Mouse (Mus musculus): ENCODE results near the gene A930033H14Rik. TPM values are rescaled to one million over a fixed set of nuclear protein-coding genes. Genes with fewer than 3 reads are reported as not detected.
A peak's percentile ranks its signal among the peaks of the same experiment; 100 is the strongest.

Gene A930033H14Rik
- total RNA-seq, 4 experiments from 2014 or later: 2.0 to 2.9 (median 2.2) TPM

- DNase-seq (ENCODE audit: low spot score in 2 of 2): no peak
Measured at GRCm38 (mm10) chr10:69237781-69238180, 24.9 kb upstream of the A930033H14Rik start.

GRCm38 (mm10) chr10:69237185-69237584, 24.3 kb upstream of the A930033H14Rik start:
- DNase-seq (ENCODE audit: low spot score in 2 of 2): no peak

- no peak for DNase-seq (ENCODE audit: low spot score in 2 of 2)
Measured at GRCm38 (mm10) chr10:69225951-69226350, 13.1 kb upstream of the A930033H14Rik start.

GRCm38 (mm10) chr10:69225471-69225870, 12.6 kb upstream of the A930033H14Rik start:
- no peak for DNase-seq (ENCODE audit: low spot score in 2 of 2)

- no peak for DNase-seq (ENCODE audit: low spot score in 2 of 2)
Measured at GRCm38 (mm10) chr10:69224276-69224675, 11.4 kb upstream of the A930033H14Rik start.

- DNase-seq (ENCODE audit: low spot score in 2 of 2): no peak
Measured at GRCm38 (mm10) chr10:69223232-69223631, 10.3 kb upstream of the A930033H14Rik start.

- DNase-seq (ENCODE audit: low spot score in 2 of 2): no peak
Measured at GRCm38 (mm10) chr10:69221955-69222354, 9.1 kb upstream of the A930033H14Rik start.

- DNase-seq (ENCODE audit: low spot score in 2 of 2): no peak
Measured at GRCm38 (mm10) chr10:69221148-69221547, 8.2 kb upstream of the A930033H14Rik start.

GRCm38 (mm10) chr10:69220296-69220695, 7.4 kb upstream of the A930033H14Rik start:
- DNase-seq (ENCODE audit: low spot score in 2 of 2): no peak

- DNase-seq (ENCODE audit: low spot score in 2 of 2): no peak
Measured at GRCm38 (mm10) chr10:69219289-69219626, 6.4 kb upstream of the A930033H14Rik start.

GRCm38 (mm10) chr10:69218458-69219288, 5.8 kb upstream of the A930033H14Rik start:
- DNase-seq (ENCODE audit: low spot score in 2 of 2): no peak

GRCm38 (mm10) chr10:69217127-69217690, 4.3 kb upstream of the A930033H14Rik start:
- no peak for DNase-seq (ENCODE audit: low spot score in 2 of 2)

GRCm38 (mm10) chr10:69213986-69214385, 1.1 kb upstream of the A930033H14Rik start:
- no peak for DNase-seq (ENCODE audit: low spot score in 2 of 2)

GRCm38 (mm10) chr10:69213451-69213877, 566 bp upstream of the A930033H14Rik start:
- no peak for DNase-seq (ENCODE audit: low spot score in 2 of 2)

- DNase-seq (ENCODE audit: low spot score in 2 of 2): peak in 1 of 2 experiments; percentile 19
Measured at GRCm38 (mm10) chr10:69211976-69212375, 922 bp downstream of the A930033H14Rik start.

GRCm38 (mm10) chr10:69211560-69211959, 1.3 kb downstream of the A930033H14Rik start:
- DNase-seq (ENCODE audit: low spot score in 2 of 2): no peak

- DNase-seq (ENCODE audit: low spot score in 2 of 2): no peak
Measured at GRCm38 (mm10) chr10:69210659-69211058, 2.2 kb downstream of the A930033H14Rik start.

- DNase-seq (ENCODE audit: low spot score in 2 of 2): no peak
Measured at GRCm38 (mm10) chr10:69210006-69210405, 2.9 kb downstream of the A930033H14Rik start.

GRCm38 (mm10) chr10:69208705-69209104, 4.2 kb downstream of the A930033H14Rik start:
- no peak for DNase-seq (ENCODE audit: low spot score in 2 of 2)

GRCm38 (mm10) chr10:69207981-69208630, 4.8 kb downstream of the A930033H14Rik start:
- no peak for DNase-seq (ENCODE audit: low spot score in 2 of 2)

GRCm38 (mm10) chr10:69207481-69207880, 5.4 kb downstream of the A930033H14Rik start:
- no peak for DNase-seq (ENCODE audit: low spot score in 2 of 2)

GRCm38 (mm10) chr10:69206081-69206480, 6.8 kb downstream of the A930033H14Rik start:
- DNase-seq (ENCODE audit: low spot score in 2 of 2): no peak

Measured in layer of hippocampus, adult 8-10 months (tissue).